Mouse (Mus musculus) intestine, postnatal 0 days (tissue): Measurements from ENCODE around the gene Dirc2. TPM values are rescaled to one million over a fixed set of nuclear protein-coding genes. Genes with fewer than 3 reads are reported as not detected.

Experiments used
- ATAC-seq: fragments of 200-750 bp; cut with Nextera tagmentation; 2 replicates; pipeline ENCODE4 v1.8.0; 2017; ENCODE audit warnings: mild to moderate bottlenecking, moderate TSS enrichment, moderate library complexity
- H3K27ac ChIP-seq: fragments of 300-500 bp; sonication (generic); 2 replicates; pipeline ENCODE4 v1.5.1; 2014; ENCODE audit warnings: mild to moderate bottlenecking, low read depth, low read length, moderate library complexity
- H3K27me3 ChIP-seq: fragments of 300-500 bp; sonication (generic); replicated peaks from 2 replicates; pipeline ENCODE4 v1.6.1; 2014; ENCODE audit warnings: low read length, mixed read lengths; ENCODE audit not compliant: control insufficient read depth, insufficient read depth
- H3K36me3 ChIP-seq: fragments of 300-500 bp; sonication (generic); 2 replicates; pipeline ENCODE4 v1.6.1; 2014; ENCODE audit warnings: mild to moderate bottlenecking, moderate library complexity; ENCODE audit not compliant: control insufficient read depth, insufficient read depth
- H3K4me1 ChIP-seq: fragments of 300-500 bp; sonication (generic); replicated peaks from 2 replicates; pipeline ENCODE4 v1.6.1; 2014; ENCODE audit warnings: antibody characterized with exemption, low read length, mixed read lengths; ENCODE audit not compliant: control insufficient read depth, insufficient read depth
- H3K4me2 ChIP-seq: fragments of 300-500 bp; sonication (generic); replicated peaks from 2 replicates; pipeline ENCODE4 v1.6.1; 2014; ENCODE audit warnings: low read depth, mild to moderate bottlenecking, moderate library complexity
- H3K4me3 ChIP-seq: fragments of 300-500 bp; sonication (generic); 2 replicates; pipeline ENCODE4 v1.5.1; 2014; ENCODE audit warnings: low read depth, low read length
- H3K9ac ChIP-seq: fragments of 300-500 bp; sonication (generic); 2 replicates; pipeline ENCODE4 v1.6.1; 2014; ENCODE audit warnings: mild to moderate bottlenecking, low read depth, low read length
- H3K9me3 ChIP-seq: fragments of 300-500 bp; sonication (generic); 2 replicates; pipeline ENCODE4 v1.6.1; 2016; ENCODE audit warnings: mixed run types; ENCODE audit not compliant: control insufficient read depth
- CTCF ChIP-seq: sonication (generic); IDR thresholded peaks from 2 replicates; pipeline ENCODE4 v1.5.1; 2016; ENCODE audit warnings: low read depth, mild to moderate bottlenecking, control low read depth, antibody characterized with exemption, moderate library complexity
- WGBS: fragments of 180-500 bp; shearing (Covaris S2); extraction: QIAGEN DNeasy Blood & Tissue Kit; methylation state at CpG from one replicate; pipeline ENCODE4 v1.1.7; 2014; 5-methylcytosine and 5-hydroxymethylcytosine counted together
- polyA plus RNA-seq: library from polyadenylated mRNA; unstranded; fragments of >200 nt; fragmentation: Nextera tagmentation; extraction: Ambion mirVana; gene quantifications from 2 replicates; pipeline ENCODE4 v1.2.1, GENCODE M21; 2015

Gene Dirc2
- polyA plus RNA-seq, 1 experiment from 2014 or later, result 22.0 TPM

GRCm38 (mm10) chr16:35759401-35759800 is 9.8 kb downstream of the Dirc2 start:
- 77% methylated on average over 5 of the region's 5 CpGs for WGBS
- H3K4me2 ChIP-seq, result no peak overlapping the region
- H3K9ac ChIP-seq, result no peak overlapping the region
- 0 out of 2 replicates have a peak, but pooled peaks cover 5% of the 10 kb centered on the region for H3K4me1 ChIP-seq
- H3K9me3 ChIP-seq, result no peaks in the 10 kb centered on the region
- no peak for ATAC-seq
- H3K27ac ChIP-seq, result no peak overlapping the region
- H3K36me3 ChIP-seq, result no peaks in the 10 kb centered on the region
- TF ChIP-seq CTCF, result no peak
- H3K4me3 ChIP-seq, result no peak overlapping the region
- H3K27me3 ChIP-seq, result no peaks in the 10 kb centered on the region

GRCm38 (mm10) chr16:35756697-35757096 is 12.5 kb downstream of the Dirc2 start:
- Histone ChIP-seq H3K4me1 (0 out of 2 replicates have a peak, but pooled peaks cover 5% of the 10 kb centered on the region), H3K4me3 (no peak overlapping the region), H3K4me2 (no peak overlapping the region), H3K27ac (no peak overlapping the region), H3K9ac (no peak overlapping the region), H3K27me3 (no peaks in the 10 kb centered on the region), H3K36me3 (no peaks in the 10 kb centered on the region), H3K9me3 (no peaks in the 10 kb centered on the region)
- ATAC-seq, result no peak
- TF ChIP-seq CTCF, result no peak
- 69% methylated on average over 9 of the region's 9 CpGs for WGBS

DNA sequence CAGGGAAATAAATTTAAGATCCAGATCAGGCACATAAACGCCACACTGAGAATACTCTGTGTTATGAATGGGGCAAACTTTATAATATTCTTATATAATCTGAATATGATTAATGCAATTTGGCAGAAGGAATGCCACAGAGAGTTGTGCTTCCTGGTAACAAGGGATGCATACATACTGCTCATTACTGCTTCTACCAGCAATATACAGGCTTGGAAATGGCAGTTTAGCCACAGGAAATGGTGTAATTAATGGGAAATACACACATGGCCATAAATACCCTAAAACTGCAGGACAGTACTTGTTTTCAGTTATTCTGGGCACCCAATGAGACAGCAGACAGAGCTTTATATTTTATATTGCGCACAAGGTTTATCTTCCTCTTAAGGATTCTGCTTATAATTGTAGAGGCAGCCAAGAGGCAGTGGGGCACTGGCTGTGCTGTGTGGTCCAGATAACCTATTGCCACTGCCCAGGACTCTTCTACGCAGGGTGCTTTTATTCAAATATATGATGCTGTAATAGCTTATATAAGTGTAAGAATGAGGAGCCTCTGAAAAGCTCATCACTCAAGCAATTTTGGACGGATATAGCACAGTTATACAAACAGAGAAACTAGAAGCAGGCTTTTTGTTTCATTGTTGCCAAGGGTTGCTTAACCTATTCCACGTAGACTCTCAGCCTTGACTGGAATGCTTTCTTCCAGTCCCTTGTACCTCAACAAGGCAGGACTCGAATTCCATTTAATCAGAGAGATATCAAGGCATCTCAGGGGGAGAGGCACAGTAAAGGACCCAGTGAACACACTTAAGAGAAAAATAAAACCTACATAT is 13.4 kb downstream of the Dirc2 start:
- ATAC-seq, result no peak
- Histone ChIP-seq H3K4me3 (no peak overlapping the region), H3K4me1 (0 out of 2 replicates have a peak, but pooled peaks cover 5% of the 10 kb centered on the region), H3K4me2 (no peak overlapping the region), H3K9ac (no peak overlapping the region), H3K27me3 (no peaks in the 10 kb centered on the region), H3K27ac (no peak overlapping the region), H3K9me3 (no peaks in the 10 kb centered on the region), H3K36me3 (no peaks in the 10 kb centered on the region)
- TF ChIP-seq CTCF, result no peak
- WGBS, result 61% methylated on average over 6 of the region's 6 CpGs

DNA sequence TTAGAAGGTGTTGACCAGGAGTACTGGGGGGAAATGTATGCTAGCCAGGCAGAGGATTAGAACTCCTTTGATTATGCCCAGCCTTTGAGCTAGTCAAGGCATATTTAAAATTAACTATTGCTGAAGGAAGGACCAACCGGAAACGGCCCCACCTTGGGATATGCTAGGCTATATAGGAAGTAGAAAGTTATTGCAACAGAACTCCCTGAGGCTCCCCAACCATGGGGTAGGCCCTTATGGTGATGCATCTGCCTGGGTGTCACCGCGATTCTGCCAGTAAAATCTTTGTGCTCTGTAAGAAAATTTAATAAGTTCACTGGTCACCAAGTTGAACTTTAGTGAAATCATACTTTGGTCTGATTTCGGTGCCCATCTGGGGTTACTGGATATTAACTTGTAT is 15.2 kb downstream of the Dirc2 start:
- no peak for TF ChIP-seq CTCF
- Histone ChIP-seq H3K9ac (no peak overlapping the region), H3K4me3 (no peak overlapping the region), H3K27me3 (no peaks in the 10 kb centered on the region), H3K4me1 (0 out of 2 replicates have a peak, but pooled peaks cover 5% of the 10 kb centered on the region), H3K9me3 (no peaks in the 10 kb centered on the region), H3K27ac (no peak overlapping the region), H3K4me2 (no peak overlapping the region), H3K36me3 (no peaks in the 10 kb centered on the region)
- WGBS, result 86% methylated on average over 5 of the region's 5 CpGs
- no peak for ATAC-seq

DNA sequence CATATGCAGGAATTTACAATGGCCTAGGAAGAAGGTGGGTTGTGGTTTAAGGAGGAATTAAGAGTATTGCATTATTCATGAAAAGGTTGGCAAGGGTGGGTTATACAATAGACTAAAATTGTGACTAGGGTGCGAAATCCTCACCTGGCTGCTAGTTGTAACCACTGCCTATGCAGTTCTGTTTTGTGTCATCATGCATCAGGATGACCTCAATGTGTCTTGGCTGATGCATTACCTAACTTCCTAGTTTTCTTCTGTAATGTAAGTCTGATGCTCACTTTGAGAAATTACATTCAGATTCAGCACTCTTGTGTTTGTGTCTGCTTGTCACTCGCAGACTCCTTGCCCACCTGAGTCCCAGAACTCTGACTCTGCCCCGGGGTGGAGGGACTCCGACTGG is 17.3 kb downstream of the Dirc2 start:
- Histone ChIP-seq H3K36me3 (no peaks in the 10 kb centered on the region), H3K27me3 (no peaks in the 10 kb centered on the region), H3K4me3 (no peak overlapping the region), H3K27ac (no peak overlapping the region), H3K9ac (no peak overlapping the region), H3K4me2 (no peak overlapping the region), H3K4me1 (peaks cover 14% of the 10 kb centered on the region; the same call in 1 of the 2 replicates), H3K9me3 (no peaks in the 10 kb centered on the region)
- 92% methylated on average over 4 of the region's 4 CpGs for WGBS
- TF ChIP-seq CTCF, result no peak
- no peak for ATAC-seq

DNA sequence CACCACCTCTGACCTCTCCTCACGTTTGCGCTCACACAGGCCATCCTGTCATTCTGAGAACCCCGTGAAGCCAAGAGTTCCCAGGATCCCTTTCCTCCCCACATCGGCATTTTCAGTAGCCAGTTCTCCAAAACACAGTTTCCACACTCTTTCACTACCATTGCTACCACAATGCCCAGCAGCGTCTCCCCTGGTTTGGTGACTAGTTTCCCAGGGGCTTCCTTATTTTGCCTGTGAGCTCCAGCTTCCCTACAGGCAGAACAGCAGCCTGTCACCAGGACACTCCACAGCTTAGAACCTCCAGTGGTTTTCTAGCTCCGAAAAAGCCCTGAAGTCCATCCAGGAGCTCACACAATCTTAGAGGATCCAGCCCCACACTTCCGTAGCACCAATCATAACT is 19.8 kb downstream of the Dirc2 start:
- peaks cover 14% of the 10 kb centered on the region; the same call in 1 of the 2 replicates for H3K4me1 ChIP-seq
- 84% methylated on average over 7 of the region's 7 CpGs for WGBS
- H3K9ac ChIP-seq, result no peak overlapping the region
- H3K27me3 ChIP-seq, result no peaks in the 10 kb centered on the region
- H3K4me2 ChIP-seq, result no peak overlapping the region
- no peak overlapping the region for H3K4me3 ChIP-seq
- H3K9me3 ChIP-seq, result no peaks in the 10 kb centered on the region
- H3K27ac ChIP-seq, result no peak overlapping the region
- H3K36me3 ChIP-seq, result no peaks in the 10 kb centered on the region
- no peak for TF ChIP-seq CTCF
- ATAC-seq, result no peak
